Mouse (Mus musculus) G1E (cell line): ENCODE data around the gene Adamtsl3. TPM values are rescaled to one million over a fixed set of nuclear protein-coding genes. Genes with fewer than 3 reads are reported as not detected.

Source experiments
- ATAC-seq: 2 replicates; pipeline ENCODE4 v1.8.0; 2016; ENCODE audit warnings: mild to moderate bottlenecking; ENCODE audit not compliant: insufficient number of reproducible peaks, poor library complexity, low FRiP score, severe bottlenecking; ENCODE audit errors: extremely low read depth
- DNase-seq: peaks from one replicate; pipeline ENCODE4 v3.0.0; 2012; ENCODE audit warnings: low spot score
- H3K27me3 ChIP-seq: 2 replicates; pipeline ENCODE4 v1.6.1; 2012; ENCODE audit warnings: mild to moderate bottlenecking, low read length, inconsistent platforms; ENCODE audit not compliant: insufficient read depth
- H3K36me3 ChIP-seq: replicated peaks from 2 replicates; pipeline ENCODE3; 2012; ENCODE audit warnings: mild to moderate bottlenecking, inconsistent platforms
- H3K4me1 ChIP-seq: 2 replicates; pipeline ENCODE4 v1.6.1; 2012; ENCODE audit warnings: low read depth, low read length, inconsistent platforms, mixed read lengths; ENCODE audit not compliant: insufficient read depth
- H3K4me3 ChIP-seq: 2 replicates; pipeline ENCODE4 v1.5.1; 2012; ENCODE audit warnings: low read depth, mild to moderate bottlenecking, inconsistent platforms, low read length, moderate library complexity, mixed read lengths
- H3K9me3 ChIP-seq: replicated peaks from 2 replicates; pipeline ENCODE4 v1.6.1; 2012; ENCODE audit warnings: inconsistent platforms
- CTCF ChIP-seq: IDR thresholded peaks from 2 replicates; pipeline ENCODE4 v1.5.1; 2012; ENCODE audit warnings: low read depth, low read length, inconsistent platforms, mixed read lengths
- GATA1 ChIP-seq: IDR thresholded peaks from 2 replicates; pipeline ENCODE4 v1.6.1; 2012; ENCODE audit warnings: borderline replicate concordance, low read length, inconsistent platforms, mixed read lengths
- GATA2 ChIP-seq: IDR thresholded peaks from 2 replicates; pipeline ENCODE4 v1.6.1; 2012; ENCODE audit warnings: low read depth, low read length, inconsistent platforms, borderline replicate concordance
- POLR2AphosphoS5 ChIP-seq: IDR thresholded peaks from 2 replicates; pipeline ENCODE4 v1.6.1; 2012; ENCODE audit warnings: low read depth, low read length, inconsistent platforms; ENCODE audit not compliant: insufficient replicate concordance
- TAL1 ChIP-seq: conservative IDR thresholded peaks from 2 replicates; pipeline ENCODE4 v1.6.1; 2012; ENCODE audit warnings: low read depth, low read length, inconsistent platforms, mixed read lengths
- polyA plus RNA-seq: library from polyadenylated mRNA; stranded (reverse); fragments of >175 nt; gene quantifications from 2 replicates; pipeline ENCODE4 v1.2.3, GENCODE M21; 2012
- total RNA-seq, 2 experiments: library from RNA; stranded (forward) in 1 of 2; stranded (reverse) in 1 of 2; fragments of 200-1000 nt in 1 of 2; fragments of >200 nt in 1 of 2; fragmentation: Nextera tagmentation in 1 of 2; gene quantifications; 2 replicates each; pipeline ENCODE4 v1.2.3; 2014 to 2017

Adamtsl3 gene
- total RNA-seq (2014; fragmentation: Nextera tagmentation) (not detected in 2 replicates), total RNA-seq (2017) (0.49 TPM in 1 of 2 replicates, not detected in the other), polyA plus RNA-seq (not detected in 2 replicates)

DNA sequence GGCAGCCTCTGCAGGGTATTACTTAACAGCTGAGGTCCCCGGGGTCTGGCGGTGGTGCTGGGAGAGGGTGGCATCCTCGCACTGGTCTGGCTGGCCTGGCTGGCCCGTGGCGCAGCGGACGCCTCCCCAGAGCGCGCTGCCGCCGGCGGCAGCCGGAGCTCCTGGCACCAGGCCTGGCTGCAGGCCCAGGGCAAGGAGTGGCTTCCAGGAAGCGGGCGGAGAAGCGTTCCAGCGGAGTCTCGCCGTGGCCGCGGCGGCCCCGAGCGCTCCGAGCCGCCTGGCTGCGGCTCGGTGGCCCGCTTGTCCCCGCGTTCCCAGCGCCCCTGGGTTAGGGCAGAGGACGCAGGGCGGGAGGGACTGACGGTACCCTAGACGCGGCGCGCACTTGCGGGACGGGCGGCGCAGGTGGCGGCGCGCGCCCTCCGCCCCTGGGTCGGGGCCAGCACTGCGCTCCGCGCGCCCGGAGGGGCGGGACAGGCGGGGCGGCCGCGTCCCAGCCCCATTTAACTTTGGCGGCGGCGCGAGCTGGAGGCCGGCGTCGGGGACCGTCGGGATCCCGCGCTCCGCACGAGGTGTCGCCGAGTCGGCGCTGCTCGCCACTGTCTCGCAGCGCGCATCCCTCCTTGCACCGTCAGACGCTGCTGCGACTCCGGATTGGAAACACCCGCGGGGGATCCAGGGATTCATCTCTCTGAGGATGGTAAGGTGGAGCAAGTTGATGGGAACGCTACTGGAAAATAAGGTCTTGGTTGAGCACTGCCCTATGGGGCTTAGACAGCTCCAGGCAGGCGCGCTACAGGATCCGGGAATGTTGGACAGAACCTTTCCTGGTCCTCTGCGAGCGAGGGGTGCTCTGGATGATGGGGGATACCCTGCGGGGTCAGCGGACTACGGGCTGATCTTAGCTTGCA, at the start of gene Adamtsl3:
Gene Adamtsl3 (plus strand): TSS at position 484 of the 911 bp plus-strand sequence.
- ATAC-seq (no peak), DNase-seq (no peak)
- H3K4me1 ChIP-seq: no peaks in the 10 kb centered on the region
- no peak within 1 kb of the TSS; the same call in 1 of the 2 replicates for H3K4me3 ChIP-seq
- TF ChIP-seq POLR2AphosphoS5 (no peak), GATA1 (no peak), TAL1 (no peak), GATA2 (no peak), CTCF (no peak)
- H3K9me3 ChIP-seq: peaks cover 64% of the 10 kb centered on the region
- no peaks in the 10 kb centered on the region for H3K27me3 ChIP-seq
- no peaks in the 10 kb centered on the region for H3K36me3 ChIP-seq

DNA sequence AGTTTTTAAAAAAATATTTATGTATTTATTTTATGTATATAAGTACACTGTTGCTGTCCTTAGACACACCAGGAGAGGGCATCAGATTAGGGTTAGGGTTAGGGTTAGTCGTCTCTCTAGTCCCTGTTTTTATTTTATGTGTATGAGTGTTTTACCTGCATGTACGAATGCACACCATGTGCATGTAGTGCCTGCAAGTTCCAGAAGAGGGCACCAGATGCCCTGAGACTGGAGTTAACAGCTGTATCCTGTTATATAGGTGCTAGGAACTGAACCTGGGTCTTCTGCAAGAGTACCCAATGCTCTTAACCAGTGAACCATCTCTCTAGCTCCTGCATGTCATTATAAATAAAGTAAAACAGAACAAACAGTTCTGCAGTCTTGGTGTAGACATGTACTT, 48.3 kb upstream of the Adamtsl3 start:
- H3K4me1 ChIP-seq: no peaks in the 10 kb centered on the region
- DNase-seq: no peak
- ATAC-seq: no peak

DNA sequence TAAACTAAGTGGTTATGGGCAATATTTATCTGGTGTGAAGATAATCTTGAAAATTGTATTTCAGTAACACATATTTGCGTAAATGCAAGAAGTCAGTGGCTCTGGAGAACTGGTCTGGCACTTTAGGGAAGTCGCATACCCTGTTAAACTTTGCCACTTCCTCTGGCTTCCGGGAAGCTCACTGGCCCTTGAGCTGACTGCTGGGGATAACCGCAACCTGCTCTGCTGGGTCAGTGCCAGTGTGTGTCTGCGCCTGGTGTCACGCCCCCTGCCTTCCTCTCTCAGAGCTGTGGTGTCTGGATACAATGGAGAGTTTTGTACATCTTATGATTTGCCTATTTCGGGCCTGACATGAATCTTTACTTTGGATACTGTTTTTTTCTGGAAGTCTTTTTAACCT, 42.1 kb upstream of the Adamtsl3 start:
- Histone ChIP-seq H3K36me3 (no peaks in the 10 kb centered on the region), H3K4me3 (no peak overlapping the region), H3K27me3 (no peaks in the 10 kb centered on the region), H3K9me3 (peaks cover 48% of the 10 kb centered on the region), H3K4me1 (no peaks in the 10 kb centered on the region)
- no peak for TF ChIP-seq CTCF
- no peak for TF ChIP-seq GATA1
- TF ChIP-seq POLR2AphosphoS5: no peak
- no peak for TF ChIP-seq TAL1
- DNase-seq (no peak), ATAC-seq (no peak)

More for the DNA sequence above, 48.3 kb upstream of the Adamtsl3 start:
- Histone ChIP-seq H3K27me3 (no peaks in the 10 kb centered on the region), H3K36me3 (no peaks in the 10 kb centered on the region), H3K9me3 (peaks cover 37% of the 10 kb centered on the region), H3K4me3 (no peak overlapping the region)
- no peak for TF ChIP-seq GATA2
- no peak for TF ChIP-seq POLR2AphosphoS5
- TF ChIP-seq TAL1: no peak
- no peak for TF ChIP-seq GATA1
- TF ChIP-seq CTCF: no peak

DNA sequence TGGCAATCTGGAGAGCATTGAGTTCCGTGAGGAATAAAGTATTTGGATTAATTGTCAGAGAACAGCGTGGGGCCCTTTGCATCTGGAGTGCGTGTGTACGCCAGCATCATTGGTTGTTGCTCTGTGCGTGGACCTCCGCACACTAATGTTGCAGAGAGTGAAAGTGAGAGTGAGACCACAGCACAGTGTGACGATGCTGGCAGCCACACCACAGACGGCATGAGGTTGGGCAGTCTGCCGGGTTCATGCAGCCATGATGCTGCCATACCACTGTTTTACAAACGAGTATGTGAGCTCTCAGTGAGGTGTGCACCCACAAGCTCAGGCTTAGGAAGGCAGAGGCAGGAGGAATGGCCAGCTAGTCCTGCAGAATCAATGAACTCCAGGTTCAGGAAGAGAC, 41.4 kb upstream of the Adamtsl3 start:
- Histone ChIP-seq H3K4me3 (no peak overlapping the region), H3K36me3 (no peaks in the 10 kb centered on the region), H3K9me3 (peaks cover 54% of the 10 kb centered on the region), H3K27me3 (no peaks in the 10 kb centered on the region), H3K4me1 (no peaks in the 10 kb centered on the region)
- TF ChIP-seq TAL1 (no peak), GATA1 (no peak), GATA2 (no peak), POLR2AphosphoS5 (no peak), CTCF (no peak)
- no peak for DNase-seq
- no peak for ATAC-seq

DNA sequence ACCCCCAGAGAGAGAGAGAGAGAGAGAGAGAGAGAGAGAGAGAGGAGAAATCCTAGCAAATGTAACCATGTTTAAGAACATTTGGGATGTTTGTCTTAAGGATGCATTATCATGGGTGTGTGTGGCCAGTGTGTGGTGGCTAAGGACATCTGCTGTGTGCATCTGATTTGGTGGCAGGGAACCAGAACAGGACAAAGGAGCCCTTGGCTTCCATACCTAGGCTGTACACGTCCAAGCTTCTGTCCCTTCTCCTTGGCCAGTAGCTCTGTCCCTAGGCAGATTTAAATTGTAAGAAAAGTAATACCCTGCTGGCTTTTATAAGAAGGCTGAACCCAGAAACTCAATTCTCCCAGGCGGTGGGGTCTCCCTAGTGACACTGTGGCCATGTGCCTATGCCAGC, 40.9 kb upstream of the Adamtsl3 start:
- peaks cover 58% of the 10 kb centered on the region for H3K9me3 ChIP-seq
- no peak for DNase-seq
- no peak overlapping the region for H3K4me3 ChIP-seq
- H3K27me3 ChIP-seq: no peaks in the 10 kb centered on the region
- no peaks in the 10 kb centered on the region for H3K4me1 ChIP-seq
- TF ChIP-seq CTCF (no peak), TAL1 (no peak), GATA1 (no peak), GATA2 (no peak), POLR2AphosphoS5 (no peak)
- H3K36me3 ChIP-seq: no peaks in the 10 kb centered on the region
- ATAC-seq: no peak

DNA sequence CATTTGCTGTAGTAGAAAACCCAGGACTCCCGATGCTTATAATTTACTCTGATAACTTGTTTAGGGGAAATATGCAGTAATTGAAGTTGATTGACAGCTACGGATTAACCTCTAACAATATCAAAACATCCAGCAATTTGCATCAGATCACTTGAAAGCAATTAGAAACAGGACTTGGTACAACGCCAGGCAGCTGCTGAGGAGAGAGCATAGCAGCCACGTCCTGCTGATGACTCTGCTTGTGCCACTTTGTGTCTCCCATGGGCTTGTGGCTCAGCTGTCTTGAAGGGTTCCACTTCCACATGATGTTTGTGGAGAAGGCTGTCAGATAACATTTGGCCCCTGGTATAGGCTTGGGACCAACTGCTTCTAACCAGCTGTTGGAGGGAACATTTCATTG, 27.1 kb upstream of the Adamtsl3 start:
- H3K27me3 ChIP-seq: no peaks in the 10 kb centered on the region
- no peak overlapping the region for H3K4me3 ChIP-seq
- H3K9me3 ChIP-seq: peaks cover 31% of the 10 kb centered on the region
- no peaks in the 10 kb centered on the region for H3K36me3 ChIP-seq
- ATAC-seq: no peak
- no peak for DNase-seq
- TF ChIP-seq GATA1 (no peak), TAL1 (no peak), POLR2AphosphoS5 (no peak), CTCF (no peak), GATA2 (no peak)
- H3K4me1 ChIP-seq: no peaks in the 10 kb centered on the region

DNA sequence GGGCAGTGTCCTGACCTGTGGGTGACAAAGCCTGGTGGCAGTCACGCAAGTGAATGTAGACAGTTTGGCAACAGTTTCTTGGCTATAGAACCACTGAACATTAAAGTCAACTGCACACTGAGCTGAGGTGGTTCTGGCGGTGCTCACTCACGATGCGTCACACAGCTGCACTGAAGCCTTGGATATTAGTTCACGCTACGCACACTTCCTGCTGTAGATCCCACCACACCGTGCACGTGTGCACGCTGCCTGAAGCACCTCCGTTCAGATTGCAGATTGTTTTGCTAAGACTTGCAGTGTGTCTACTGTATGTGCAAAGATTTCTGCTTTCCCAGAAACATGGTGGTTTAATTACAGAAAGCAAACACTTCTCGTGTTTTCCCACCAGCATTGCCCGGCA, 17.0 kb upstream of the Adamtsl3 start:
- H3K4me3 ChIP-seq: no peak overlapping the region
- H3K36me3 ChIP-seq: no peaks in the 10 kb centered on the region
- peaks cover 11% of the 10 kb centered on the region for H3K9me3 ChIP-seq
- DNase-seq (no peak), ATAC-seq (no peak)
- no peak for TF ChIP-seq GATA1
- no peak for TF ChIP-seq CTCF
- no peaks in the 10 kb centered on the region for H3K4me1 ChIP-seq
- H3K27me3 ChIP-seq: no peaks in the 10 kb centered on the region
